Mouse (Mus musculus) adrenal gland, postnatal 36 days (tissue): Measurements from ENCODE around the gene Baiap2l1. TPM values are rescaled to one million over a fixed set of nuclear protein-coding genes. Genes with fewer than 3 reads are reported as not detected.

Experiments
- DNase-seq, 2 experiments: peaks; one replicate each; pipeline ENCODE4 v3.0.0; 2021; ENCODE audit warnings: mixed read lengths in 1 of 2
- total RNA-seq, 2 experiments: library from RNA; stranded (reverse); gene quantifications; 2 replicates each; pipeline ENCODE4 v1.2.3; 2021

Baiap2l1 gene
- total RNA-seq, 2 experiments from 2014 or later = 8.9 to 15.2 TPM

DNA sequence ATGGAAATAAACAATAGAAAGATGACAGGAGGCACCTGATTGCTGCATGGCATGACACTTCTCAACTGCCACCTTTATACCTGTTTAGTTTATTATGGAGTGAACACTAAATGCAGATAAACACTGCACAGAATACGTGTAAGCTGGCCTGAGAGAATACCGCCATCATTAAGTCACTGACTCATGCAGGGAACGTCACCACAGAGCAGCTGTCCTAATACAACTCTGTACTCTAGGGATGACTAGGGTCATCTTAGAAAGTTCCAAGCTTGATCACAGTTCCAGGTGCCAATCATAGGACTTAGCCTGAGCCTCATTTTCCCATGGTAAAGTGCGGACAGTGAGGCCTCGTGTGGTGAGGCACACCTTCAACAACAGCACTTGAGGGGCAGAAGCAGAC, 73.3 kb downstream of the Baiap2l1 start:
- DNase-seq = no peak

DNA sequence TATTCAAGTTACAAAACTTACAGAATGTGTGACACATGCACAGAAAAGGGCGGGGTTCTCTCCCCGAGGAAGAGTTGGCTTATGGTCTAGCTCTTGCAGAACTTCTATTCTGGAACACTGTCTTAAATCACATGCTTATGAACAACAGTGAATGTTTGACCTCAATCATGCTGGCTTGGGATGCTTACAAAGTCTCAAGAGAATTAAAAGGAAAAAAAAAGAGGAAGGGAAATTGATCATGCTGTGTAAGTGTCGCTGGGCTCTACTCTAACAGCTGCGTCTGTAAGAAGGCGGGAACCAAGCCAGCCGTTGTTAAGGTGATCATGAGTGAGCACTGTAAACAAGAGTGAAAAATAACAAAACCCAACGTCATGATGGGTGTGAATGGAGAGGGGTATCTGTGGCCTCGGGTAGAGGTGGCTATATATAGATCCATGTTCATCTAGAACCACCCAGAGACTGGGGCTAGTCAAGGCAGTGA, 74.3 kb downstream of the Baiap2l1 start:
- DNase-seq = no peak

DNA sequence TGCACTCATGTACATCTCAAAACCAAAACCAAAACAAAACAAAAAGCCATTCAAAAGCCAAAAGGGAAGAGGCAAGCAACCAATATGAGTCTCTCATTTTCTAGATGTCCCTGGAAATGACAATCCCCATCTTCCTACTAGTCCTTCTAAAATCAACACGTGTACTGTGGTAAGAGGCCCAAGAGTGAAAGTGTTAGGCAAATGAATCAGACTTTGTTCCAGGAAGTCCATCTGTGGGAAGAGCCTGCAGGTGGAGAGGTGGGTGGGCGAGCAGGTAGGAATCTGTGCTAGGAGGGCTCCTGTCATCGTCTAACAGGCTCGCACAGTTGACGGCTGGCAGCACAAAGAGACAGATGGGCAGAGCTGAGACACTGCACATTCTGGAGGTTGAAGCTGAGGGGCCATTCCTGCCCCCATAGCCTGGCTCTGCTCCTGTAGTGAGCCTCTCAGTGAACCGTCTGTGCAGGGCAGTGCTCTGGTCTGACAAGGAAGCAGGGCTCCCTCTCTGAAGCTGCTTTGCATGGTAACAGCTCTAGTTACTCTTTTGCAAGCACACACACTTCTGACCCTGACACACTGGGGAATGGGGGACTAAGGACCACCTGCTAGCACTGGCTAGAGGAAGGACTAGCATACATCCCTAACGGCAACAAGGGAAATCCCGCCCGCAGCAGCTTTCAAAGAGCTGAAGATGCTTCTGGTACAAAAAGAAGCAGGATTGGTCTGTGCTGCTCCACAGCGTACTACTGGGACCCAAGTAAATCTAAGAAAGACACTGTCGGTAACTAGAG, 75.2 kb downstream of the Baiap2l1 start:
- no peak for DNase-seq

DNA sequence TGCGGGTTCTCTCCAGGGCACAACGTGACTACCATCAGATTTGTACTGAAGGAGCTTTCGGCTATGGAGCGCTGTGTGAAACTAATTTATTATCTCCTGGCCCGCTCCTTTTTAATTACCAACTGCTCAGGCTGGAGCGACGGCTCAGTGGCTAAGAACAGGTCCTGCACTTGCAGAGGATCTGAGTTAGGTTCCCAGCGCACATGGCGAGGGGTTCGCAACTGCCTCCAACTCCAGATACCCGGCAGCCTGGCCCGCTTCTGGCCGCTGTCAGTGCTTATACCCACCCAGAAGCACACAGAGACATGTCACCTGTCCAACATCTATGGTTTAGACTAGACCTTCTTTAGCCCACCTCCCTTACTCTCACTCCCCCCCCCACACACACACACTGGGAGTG, 78.0 kb downstream of the Baiap2l1 start:
- no peak for DNase-seq

DNA sequence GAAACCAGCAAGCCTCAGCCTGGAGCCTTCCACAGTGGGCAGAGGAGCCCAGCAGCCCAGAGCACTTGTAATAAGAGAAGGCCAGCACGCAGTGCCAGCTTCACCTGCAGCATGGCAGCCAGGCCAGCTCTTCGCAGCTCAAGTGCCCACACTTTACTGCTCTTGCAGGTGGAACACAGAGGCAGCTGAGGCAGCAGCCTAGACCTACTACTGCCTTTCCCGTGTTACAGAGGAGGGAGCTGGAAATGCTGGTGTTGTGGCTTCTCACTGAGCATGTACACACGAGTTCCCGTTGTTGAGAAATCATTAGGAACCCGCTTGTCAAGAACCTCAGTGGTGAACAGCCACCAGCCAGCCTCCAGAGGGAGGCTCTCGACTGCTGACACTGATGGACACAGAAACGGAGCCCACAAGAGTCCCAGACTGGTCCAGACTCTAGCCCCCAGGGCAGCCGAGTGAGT, 78.8 kb downstream of the Baiap2l1 start:
- no peak for DNase-seq

DNA sequence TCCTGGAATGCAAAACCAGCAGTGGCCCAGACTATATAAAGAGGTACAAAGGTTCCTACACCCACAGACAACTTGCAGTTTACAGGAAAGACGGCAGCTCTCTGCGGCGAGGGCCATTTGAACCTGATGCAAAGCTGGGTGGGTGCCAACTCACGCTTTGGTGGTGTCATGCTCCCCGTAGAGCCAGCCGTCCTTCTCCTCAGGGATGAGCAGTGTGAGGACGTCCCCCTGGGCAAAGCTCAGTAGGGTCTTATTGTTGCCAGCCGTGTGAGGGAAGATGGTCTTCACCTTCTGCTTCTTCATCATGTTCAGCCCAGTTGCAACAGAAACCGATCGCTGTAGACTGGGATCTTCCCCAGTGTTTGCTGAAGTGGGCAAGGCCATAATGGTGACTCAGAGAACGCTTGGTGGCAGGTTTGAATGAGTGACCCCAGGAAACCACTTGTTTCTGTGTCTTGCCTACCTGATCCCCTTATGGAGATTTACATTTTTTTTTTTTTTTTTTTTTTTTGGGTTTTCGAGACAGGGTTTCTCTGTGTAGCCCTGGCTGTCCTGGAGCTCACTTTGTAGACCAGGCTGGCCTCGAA, 79.4 kb downstream of the Baiap2l1 start:
- peak; percentile 38 to 44 for DNase-seq

DNA sequence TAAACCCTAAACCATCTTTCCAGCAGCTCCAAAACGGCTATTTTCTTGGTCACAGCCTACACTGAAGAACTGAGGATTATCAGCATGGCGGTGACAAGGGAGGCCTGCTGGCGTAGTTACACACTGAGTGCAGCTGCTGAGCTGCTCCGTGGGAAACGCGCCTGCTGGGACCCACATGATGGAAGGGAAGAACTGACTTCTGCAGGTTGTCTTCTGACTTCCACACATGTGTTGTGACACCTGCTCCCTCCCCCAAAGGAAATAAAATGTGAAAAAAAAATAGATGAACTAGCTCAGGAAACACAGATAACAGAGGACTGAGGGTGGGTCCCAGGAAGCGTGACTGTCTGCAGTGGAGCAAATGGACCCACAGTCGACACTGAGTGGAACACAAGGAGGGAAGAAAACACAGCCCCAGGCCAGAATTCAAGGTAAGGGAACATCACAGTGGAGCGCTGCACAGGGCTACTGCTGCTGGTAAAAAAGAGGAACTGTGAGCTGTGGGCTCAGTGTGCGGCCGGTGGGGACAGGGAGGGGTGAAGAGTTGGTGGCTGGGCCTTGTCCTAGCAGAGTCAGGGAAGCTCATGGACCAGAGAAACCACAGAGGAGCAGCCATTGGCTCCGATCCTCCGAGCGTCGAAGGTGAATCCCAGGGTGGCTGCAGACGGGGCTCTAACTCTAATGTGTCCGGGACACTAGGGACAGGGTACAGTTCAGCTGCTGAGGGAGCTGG, 80.8 kb downstream of the Baiap2l1 start:
- no peak for DNase-seq

DNA sequence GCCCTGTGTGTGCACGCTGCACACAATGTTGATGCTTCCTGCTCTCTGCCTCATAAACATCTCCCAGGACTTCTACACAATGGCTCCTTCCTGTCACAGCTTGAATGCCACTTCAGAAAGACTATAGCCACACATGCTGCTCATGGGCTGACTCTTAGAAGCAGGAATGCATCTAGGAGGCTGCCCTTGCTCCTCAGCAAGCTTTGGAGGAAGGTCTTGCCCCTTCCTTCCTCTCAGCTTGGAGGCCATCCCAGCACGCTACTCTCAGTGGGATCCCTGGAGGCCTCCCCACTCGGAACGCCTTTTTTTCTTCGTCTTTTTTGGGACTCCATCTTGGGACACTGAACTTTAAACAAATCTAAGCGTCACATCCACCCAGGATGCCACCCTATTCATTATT, 83.0 kb downstream of the Baiap2l1 start:
- no peak for DNase-seq

DNA sequence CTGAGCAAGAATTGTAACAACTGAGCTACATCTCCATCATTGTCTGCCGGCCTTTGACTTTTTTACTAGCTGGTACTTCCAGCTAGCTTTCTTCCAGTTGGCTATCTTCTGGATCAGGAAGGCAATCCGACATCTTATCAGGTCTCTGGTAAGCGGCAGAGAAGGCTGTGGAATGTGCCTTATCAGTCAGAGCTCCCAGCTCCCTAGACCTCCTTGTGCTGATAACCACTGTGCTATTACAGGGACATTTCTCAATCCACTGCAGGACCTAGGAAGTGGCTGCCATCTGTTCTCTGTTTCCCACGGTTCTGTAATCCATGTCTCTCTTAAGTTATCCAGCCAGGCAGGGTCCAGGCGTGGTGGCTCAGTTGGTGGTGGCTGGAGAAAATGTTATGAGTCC, 86.1 kb downstream of the Baiap2l1 start:
- no peak for DNase-seq

DNA sequence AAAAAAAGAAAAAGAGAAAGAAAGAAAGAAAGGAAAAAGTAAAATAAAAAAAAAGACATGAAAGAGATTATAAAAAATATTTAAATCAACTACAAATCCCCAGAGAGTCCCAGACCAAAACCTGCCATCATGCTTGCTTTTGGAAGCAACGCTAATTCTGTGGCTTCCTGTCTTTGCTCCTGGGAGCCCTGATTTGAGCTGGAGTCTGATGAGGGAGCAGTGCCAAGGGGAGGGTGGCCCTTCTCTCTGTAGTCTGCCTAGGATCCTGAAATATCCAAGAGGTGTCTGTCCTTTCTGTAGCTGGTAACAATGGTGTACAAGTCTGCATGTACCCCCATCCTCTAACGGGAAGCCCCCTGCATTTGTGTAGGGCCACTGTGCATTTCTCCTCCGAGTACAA, 86.8 kb downstream of the Baiap2l1 start:
- DNase-seq = no peak

DNA sequence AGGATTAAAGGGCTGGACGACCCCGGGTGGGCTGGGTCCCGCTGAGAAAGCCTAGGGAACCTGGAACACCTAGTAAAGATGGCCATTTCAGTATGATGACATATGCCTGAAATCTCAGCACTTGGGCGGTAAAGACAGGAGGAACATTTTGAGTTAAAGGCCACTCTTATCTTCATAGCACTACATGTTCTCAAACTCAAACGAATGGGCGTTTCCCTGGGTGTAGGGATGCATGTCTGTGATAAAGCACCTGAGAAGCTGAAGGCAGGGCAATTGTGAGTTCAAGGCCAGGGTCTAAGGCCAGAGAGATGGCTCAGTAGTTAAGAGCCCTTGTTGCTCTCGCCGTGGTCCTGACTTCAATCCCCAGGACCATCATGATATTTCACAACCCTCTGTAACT, 87.5 kb downstream of the Baiap2l1 start:
- DNase-seq = no peak

DNA sequence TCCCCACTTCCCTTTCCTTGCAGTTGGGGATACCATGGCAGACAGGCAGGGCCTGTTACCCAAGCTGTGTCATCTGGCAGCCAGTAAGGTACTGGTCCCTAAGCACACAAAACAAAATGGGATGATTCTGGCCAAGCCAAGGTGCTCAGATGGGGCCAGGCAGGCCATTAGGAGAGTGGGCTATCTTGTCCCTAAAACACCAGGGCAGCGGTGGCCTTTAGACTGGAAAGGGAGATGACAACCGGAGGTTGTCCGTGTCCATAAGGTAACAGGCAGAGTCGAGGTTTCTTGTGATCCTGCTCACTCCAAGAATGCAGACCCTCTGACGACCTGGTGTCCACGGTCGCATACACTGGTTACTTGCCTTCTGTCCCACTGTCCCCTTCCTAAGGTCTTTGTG, 88.0 kb downstream of the Baiap2l1 start:
- no peak for DNase-seq

DNA sequence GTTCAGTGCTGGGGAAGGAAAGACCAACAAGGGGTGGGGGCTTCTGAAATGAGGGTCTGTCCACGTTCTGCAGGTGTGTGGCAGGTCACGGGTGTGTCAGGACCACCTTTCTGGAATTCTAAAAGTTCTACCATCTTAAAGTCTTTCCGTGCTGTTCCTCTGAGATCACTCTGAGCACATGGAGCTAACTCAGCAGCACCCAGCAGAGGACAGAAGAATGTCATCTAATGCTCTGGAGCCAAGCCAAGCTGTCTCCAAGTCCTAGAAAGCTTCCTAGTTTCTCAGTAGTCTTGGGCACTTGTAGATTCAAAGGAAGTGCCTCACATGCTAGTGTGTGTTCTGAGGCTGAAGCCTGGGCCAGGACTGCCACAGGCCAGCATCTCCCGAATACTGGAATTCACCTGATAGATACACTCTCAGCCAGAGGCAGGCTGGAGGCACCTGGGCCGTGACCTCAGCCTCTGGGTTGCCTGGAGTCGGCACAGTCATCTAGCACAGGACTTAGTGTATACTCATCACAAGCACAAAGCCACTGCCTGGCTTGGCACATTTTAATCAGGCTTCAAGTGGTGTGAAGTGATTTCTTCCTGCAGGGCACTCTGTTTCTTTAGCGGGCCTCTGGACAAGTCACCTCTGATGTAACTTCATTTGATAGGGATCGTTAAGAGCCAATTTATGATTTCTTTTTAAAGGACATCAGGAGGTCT, 90.2 kb downstream of the Baiap2l1 start:
- DNase-seq = peak; percentile 68 to 77

DNA sequence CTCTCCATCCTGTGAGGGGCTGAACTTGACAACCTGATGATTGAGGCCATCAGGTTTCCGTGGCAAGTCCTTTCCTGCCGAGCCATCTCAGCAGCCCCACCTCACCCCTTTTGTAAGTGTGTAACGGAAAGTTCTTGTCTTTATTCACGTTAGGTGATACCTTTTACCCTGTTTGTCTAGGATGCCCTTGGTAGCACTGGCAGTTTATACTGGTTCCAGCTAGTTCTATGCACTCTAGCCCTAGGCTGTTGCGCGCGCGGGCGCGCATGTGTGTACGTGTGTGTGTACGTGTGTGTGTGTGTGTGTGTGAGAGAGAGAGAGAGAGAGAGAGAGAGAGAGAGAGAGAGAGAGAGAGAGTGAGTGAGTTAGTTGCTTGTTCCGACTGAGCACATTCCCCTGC, 94.4 kb downstream of the Baiap2l1 start:
- no peak for DNase-seq

DNA sequence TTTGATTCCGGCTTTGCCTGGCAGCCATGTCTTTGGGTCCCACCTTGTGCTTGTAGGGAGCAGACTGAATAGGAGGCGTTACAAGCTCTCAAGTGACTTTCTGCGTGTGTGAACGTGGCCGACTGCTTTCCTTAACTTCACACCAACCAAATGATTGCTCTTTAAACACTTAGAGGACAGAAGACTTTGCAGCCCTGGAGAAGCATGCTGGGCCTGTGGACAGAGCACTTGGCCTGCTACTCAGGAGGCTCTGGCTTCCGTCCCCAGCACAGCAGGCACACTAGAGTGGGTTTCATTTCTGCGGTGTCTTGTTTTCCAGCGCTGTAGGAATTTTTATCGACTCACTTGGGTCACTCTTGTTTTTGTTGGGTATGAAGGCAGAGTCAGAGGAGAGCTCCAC, 94.8 kb downstream of the Baiap2l1 start:
- no peak for DNase-seq

DNA sequence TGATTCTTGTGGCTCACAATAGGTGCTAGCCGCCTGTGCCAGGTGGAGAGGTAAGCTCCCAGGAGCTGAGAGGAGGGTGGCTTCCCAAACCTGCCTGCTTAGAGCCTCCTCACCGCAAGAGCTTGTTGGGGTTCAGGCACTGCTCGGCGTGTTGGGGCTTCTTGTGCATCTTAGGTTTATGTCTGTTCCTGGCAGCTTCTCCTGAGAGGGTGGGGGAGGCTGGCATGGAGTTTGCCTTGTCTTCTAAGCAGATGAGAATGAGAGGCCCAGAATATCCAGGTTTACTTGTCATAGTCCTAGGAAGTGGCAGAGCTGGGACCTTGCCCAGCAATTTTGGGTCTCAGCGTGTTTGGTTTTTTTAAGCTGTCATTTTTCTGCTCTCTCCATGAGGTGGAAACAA, 96.1 kb downstream of the Baiap2l1 start:
- DNase-seq = no peak

DNA sequence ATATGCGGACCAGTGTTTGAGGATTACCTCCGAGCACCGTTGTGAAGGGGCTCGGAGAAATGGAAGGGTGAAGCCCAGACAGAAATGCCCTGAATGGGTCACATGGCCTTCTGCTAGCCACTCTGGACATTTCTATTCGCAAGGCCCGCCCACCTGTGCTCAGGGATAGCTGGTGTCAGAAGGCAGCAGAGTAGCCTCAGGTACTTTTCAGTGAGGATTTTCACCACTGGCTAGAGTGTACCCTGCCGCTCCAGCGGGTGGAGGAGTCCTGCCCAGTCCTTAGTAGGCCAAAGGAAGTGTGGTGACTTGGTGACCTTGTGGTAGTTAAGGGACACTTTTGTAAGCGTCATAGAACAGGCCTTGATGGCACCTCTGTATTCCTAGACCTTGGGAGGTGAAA, 96.6 kb downstream of the Baiap2l1 start:
- peak in 1 of 2 experiments; percentile 36 for DNase-seq

DNA sequence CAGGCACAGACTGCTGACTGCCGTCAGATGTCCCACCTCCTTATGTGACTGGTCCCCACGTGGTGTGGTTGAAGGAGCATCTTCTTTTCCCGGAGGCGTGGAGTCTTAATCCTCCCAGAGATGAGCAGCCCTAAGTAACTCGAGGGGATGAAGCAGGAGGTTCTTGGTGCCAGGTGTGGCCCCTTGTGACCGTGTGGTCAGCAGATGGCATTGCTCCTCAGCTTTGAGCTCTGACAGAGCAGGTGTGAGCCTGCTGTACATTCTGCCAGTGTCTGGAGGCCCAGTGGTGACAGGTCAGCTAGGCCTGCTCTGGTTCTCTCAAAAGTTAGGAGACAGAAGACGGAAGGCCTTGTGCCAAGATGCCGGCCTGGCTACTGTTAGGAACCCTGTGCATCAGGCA, 97.4 kb downstream of the Baiap2l1 start:
- no peak for DNase-seq

DNA sequence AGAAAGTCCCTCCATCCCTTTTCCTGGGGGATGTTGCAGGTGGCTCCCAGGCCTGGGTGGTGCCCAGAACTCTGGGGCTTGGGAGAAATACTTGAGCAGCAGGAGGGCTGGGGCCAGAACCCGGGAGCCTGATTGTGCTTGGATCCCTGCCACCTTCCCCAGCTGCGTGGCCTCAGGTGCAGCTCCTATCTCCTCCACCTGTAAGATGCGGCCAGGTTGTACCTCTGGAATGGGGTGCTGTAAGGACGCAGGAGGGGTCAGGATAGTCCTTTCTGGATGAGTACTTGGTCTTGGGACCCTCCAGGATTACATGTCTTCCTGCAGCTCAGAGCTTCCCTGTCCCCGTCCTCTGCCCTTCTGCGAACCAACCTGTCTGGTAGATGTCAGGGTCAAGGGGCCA, 98.7 kb downstream of the Baiap2l1 start:
- no peak for DNase-seq

DNA sequence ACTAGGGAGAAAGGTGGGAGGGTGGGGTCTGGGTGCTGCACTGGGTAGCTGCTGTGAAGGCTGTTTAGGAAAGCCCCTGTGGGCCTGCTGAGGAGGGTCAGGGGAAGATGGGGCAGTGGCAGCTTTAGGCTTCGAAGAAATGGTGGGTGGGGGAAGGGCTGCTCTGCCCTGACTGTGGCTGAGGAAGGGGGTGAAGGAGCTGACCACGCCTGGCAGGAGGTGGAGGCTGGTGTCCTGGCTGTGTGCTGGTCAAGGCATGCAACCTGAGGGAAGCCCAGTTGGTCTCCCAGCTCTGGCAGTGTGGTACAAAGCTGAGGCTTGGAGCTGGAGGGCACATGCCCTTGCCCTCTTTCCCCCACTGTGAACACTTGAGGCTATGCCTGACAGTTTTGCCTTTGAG, 99.2 kb downstream of the Baiap2l1 start:
- DNase-seq = peak in 1 of 2 experiments; percentile 41

DNA sequence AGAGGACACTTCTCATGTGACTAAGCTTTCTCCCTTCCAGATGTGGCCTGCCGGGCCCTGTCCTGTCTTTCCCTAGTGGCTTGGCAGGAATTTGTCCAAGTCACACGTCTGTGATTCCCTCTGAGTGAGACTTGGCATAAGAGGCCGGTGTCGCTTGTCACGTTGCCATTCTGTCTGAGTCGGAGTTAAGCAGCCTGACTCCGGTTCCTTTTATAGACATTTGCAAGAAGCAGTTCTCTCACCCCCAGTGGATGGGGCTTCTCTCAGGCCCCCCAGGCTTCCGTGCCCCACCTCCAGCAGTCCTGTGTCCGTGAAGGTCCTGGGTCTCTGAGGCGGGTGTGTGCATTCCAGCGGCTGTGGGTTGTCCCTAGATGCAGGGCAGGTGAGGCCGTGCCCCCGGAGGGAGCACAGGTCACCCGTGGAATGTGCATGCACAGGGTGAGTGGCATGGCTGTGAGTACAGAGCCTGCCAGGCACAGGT, 99.7 kb downstream of the Baiap2l1 start:
- DNase-seq = peak; percentile 77

DNA sequence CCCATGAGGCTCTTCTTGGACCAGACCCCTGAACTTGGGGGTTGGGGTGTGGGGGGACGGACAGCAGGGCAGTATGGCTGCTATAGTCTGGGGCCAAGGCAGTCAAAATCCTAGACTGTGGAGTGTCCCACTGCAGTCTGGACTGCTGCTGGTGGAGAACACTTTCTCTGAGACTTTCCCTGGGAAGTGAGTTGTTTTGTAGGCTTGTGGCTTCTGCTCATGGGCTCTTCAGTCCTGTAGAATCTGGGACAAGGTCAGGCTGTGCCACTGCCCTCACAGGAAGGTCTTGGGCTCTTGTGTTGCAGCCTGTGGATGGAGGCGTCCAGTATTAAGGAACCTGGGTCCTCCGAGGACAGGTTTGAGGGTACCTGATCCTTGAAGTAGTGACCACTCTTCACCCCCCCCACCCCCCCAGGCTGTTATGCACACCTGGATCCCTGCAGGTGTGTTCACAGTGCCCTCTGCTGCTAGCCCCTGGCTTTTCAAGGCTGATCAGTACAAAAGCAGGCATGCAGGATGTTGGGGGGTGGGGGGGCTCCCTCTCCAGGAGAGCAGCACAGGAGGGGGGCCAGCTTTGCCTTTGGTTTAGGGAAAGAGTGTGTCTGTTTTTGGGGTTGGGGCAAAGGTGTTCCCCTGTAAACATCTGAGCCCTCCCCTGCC, 100.3 kb downstream of the Baiap2l1 start:
- peak; percentile 61 to 62 for DNase-seq
